Mouse (Mus musculus) MEL (cell line): Measurements from ENCODE around the gene 1110065P20Rik. TPM values are rescaled to one million over a fixed set of nuclear protein-coding genes. Genes with fewer than 3 reads are reported as not detected.

Source experiments
- DNase-seq: peaks from one replicate; pipeline ENCODE4 v3.0.0; 2011; ENCODE audit warnings: low read depth, low spot score
- H3K27ac ChIP-seq: 2 replicates; pipeline ENCODE4 v1.5.1; 2012; ENCODE audit warnings: low read depth, mild to moderate bottlenecking, control low read depth, low read length, moderate library complexity; ENCODE audit not compliant: control insufficient read depth
- H3K27me3 ChIP-seq, 2 experiments: fragments of 150-350 bp in 1 of 2; sonication (generic) in 1 of 2; 2 replicates each; pipeline ENCODE4 v1.6.1; 2012; ENCODE audit warnings: low read length in 2 of 2, mild to moderate bottlenecking in 2 of 2, improper control_type of control experiment in 1 of 2, moderate library complexity in 1 of 2; ENCODE audit not compliant: insufficient read depth in 2 of 2, control insufficient read depth in 1 of 2
- H3K36me3 ChIP-seq, 2 experiments: 2 replicates each; pipeline ENCODE4 v1.6.1; 2012 to 2014; ENCODE audit warnings: low read length in 2 of 2, improper control_type of control experiment in 1 of 2, inconsistent platforms in 1 of 2, mild to moderate bottlenecking in 1 of 2; ENCODE audit not compliant: insufficient read depth in 2 of 2, control insufficient read depth in 1 of 2
- H3K4me1 ChIP-seq, 2 experiments: fragments of 150-350 bp in 1 of 2; sonication (generic) in 1 of 2; 2 replicates each; pipeline ENCODE4 v1.6.1; 2012; ENCODE audit warnings: low read length in 2 of 2, improper control_type of control experiment in 1 of 2, mild to moderate bottlenecking in 1 of 2; ENCODE audit not compliant: insufficient read depth in 2 of 2, control insufficient read depth in 1 of 2
- H3K4me3 ChIP-seq, 2 experiments: fragments of 150-350 bp in 1 of 2; sonication (generic) in 1 of 2; 2 replicates each; pipeline ENCODE4 v1.5.1; 2012; ENCODE audit warnings: low read depth in 2 of 2, low read length in 2 of 2, mild to moderate bottlenecking in 2 of 2, moderate library complexity in 2 of 2, control low read depth in 1 of 2, improper control_type of control experiment in 1 of 2; ENCODE audit not compliant: control insufficient read depth in 1 of 2, insufficient read depth in 1 of 2
- H3K79me2 ChIP-seq: 2 replicates; pipeline ENCODE4 v1.6.1; 2012; ENCODE audit warnings: mild to moderate bottlenecking, low read length, moderate library complexity; ENCODE audit not compliant: control insufficient read depth, poor library complexity, insufficient read depth
- H3K9ac ChIP-seq: 2 replicates; pipeline ENCODE4 v1.6.1; 2012; ENCODE audit warnings: low read depth, mild to moderate bottlenecking, control low read depth, low read length, moderate library complexity; ENCODE audit not compliant: control insufficient read depth, poor library complexity, severe bottlenecking
- H3K9me3 ChIP-seq: fragments of 150-350 bp; sonication (generic); replicated peaks from 2 replicates; pipeline ENCODE4 v1.6.1; 2012; ENCODE audit warnings: mild to moderate bottlenecking, low read length, improper control_type of control experiment, moderate library complexity; ENCODE audit not compliant: insufficient read depth
- BHLHE40 ChIP-seq: IDR thresholded peaks from 2 replicates; pipeline ENCODE4 v1.6.1; 2012; ENCODE audit warnings: low read depth, mild to moderate bottlenecking, inconsistent platforms, low read length, improper control_type of control experiment, borderline replicate concordance
- CHD1 ChIP-seq: IDR thresholded peaks from 2 replicates; pipeline ENCODE4 v1.6.1; 2012; ENCODE audit warnings: low read depth, mild to moderate bottlenecking, inconsistent platforms, low read length, improper control_type of control experiment
- CTCF ChIP-seq, 3 experiments: IDR thresholded peaks in 2 of 3; conservative IDR thresholded peaks in 1 of 3; 2 replicates each; pipeline ENCODE4 v1.5.1; 2011 to 2012; ENCODE audit warnings: low read length in 3 of 3, low read depth in 2 of 3, mild to moderate bottlenecking in 2 of 3, improper control_type of control experiment in 1 of 3, inconsistent platforms in 1 of 3, mixed read lengths in 1 of 3, moderate library complexity in 1 of 3; ENCODE audit not compliant: control insufficient read depth in 1 of 3, insufficient read depth in 1 of 3, poor library complexity in 1 of 3, severe bottlenecking in 1 of 3
- ELF1 ChIP-seq: IDR thresholded peaks from 2 replicates; pipeline ENCODE4 v1.6.1; 2014; ENCODE audit warnings: low read depth, mild to moderate bottlenecking, inconsistent platforms, low read length, improper control_type of control experiment, moderate library complexity
- ETS1 ChIP-seq: IDR thresholded peaks from 2 replicates; pipeline ENCODE4 v1.6.1; 2012; ENCODE audit warnings: low read depth, mild to moderate bottlenecking, inconsistent platforms, low read length, improper control_type of control experiment, moderate library complexity
- JUND ChIP-seq: IDR thresholded peaks from 2 replicates; pipeline ENCODE4 v1.6.1; 2011; ENCODE audit warnings: low read depth, mild to moderate bottlenecking, improper control_type of control experiment, low read length
- KAT2A ChIP-seq: conservative IDR thresholded peaks from 2 replicates; pipeline ENCODE4 v1.6.1; 2012; ENCODE audit warnings: low read depth, low read length, improper control_type of control experiment, inconsistent platforms
- MAZ ChIP-seq: IDR thresholded peaks from 2 replicates; pipeline ENCODE4 v1.6.1; 2012; ENCODE audit warnings: low read depth, mild to moderate bottlenecking, inconsistent platforms, low read length, improper control_type of control experiment
- MEF2A ChIP-seq: IDR thresholded peaks from 2 replicates; pipeline ENCODE4 v1.6.1; 2014; ENCODE audit warnings: low read depth, mild to moderate bottlenecking, inconsistent platforms, low read length, improper control_type of control experiment; ENCODE audit not compliant: poor library complexity, insufficient replicate concordance, severe bottlenecking; ENCODE audit errors: extremely low read depth
- MXI1 ChIP-seq: IDR thresholded peaks from 2 replicates; pipeline ENCODE4 v1.6.1; 2011; ENCODE audit warnings: mild to moderate bottlenecking, low read depth, low read length, improper control_type of control experiment
- MYB ChIP-seq: IDR thresholded peaks from 2 replicates; pipeline ENCODE4 v1.6.1; 2011; ENCODE audit warnings: mild to moderate bottlenecking, low read depth, low read length, improper control_type of control experiment
- NELFE ChIP-seq: IDR thresholded peaks from 2 replicates; pipeline ENCODE4 v1.6.1; 2011; ENCODE audit warnings: low read depth, low read length, improper control_type of control experiment
- NRF1 ChIP-seq: IDR thresholded peaks from 2 replicates; pipeline ENCODE4 v1.6.1; 2014; ENCODE audit warnings: low read depth, mild to moderate bottlenecking, inconsistent platforms, low read length, improper control_type of control experiment, moderate library complexity; ENCODE audit not compliant: poor library complexity, insufficient read depth, severe bottlenecking
- POLR2AphosphoS2 ChIP-seq: IDR thresholded peaks from 2 replicates; pipeline ENCODE4 v1.6.1; 2011; ENCODE audit warnings: low read length, improper control_type of control experiment
- POLR2AphosphoS5 ChIP-seq: IDR thresholded peaks from 2 replicates; pipeline ENCODE4 v1.6.1; 2012; ENCODE audit warnings: low read depth, borderline replicate concordance, mild to moderate bottlenecking, inconsistent platforms, low read length, moderate library complexity, mixed read lengths
- RCOR1 ChIP-seq: IDR thresholded peaks from 2 replicates; pipeline ENCODE4 v1.6.1; 2012; ENCODE audit warnings: low read depth, mild to moderate bottlenecking, inconsistent platforms, low read length, improper control_type of control experiment
- SMC3 ChIP-seq: IDR thresholded peaks from 2 replicates; pipeline ENCODE4 v1.6.1; 2011; ENCODE audit warnings: low read depth, low read length, improper control_type of control experiment
- TBP ChIP-seq: IDR thresholded peaks from 2 replicates; pipeline ENCODE4 v1.8.0; 2011; ENCODE audit warnings: low read depth, low read length, improper control_type of control experiment
- USF2 ChIP-seq, 2 experiments: IDR thresholded peaks; 2 replicates each; pipeline ENCODE4 v1.6.1; 2011 to 2012; ENCODE audit warnings: improper control_type of control experiment in 2 of 2, low read length in 2 of 2, borderline replicate concordance in 1 of 2, inconsistent platforms in 1 of 2, low read depth in 1 of 2, mild to moderate bottlenecking in 1 of 2; ENCODE audit not compliant: insufficient read depth in 1 of 2
- ZC3H11A ChIP-seq: IDR thresholded peaks from 2 replicates; pipeline ENCODE4 v1.6.1; 2012; ENCODE audit warnings: low read depth, mild to moderate bottlenecking, inconsistent platforms, low read length, improper control_type of control experiment
- polyA plus RNA-seq, 2 experiments: library from polyadenylated mRNA; stranded (reverse) in 1 of 2; unstranded in 1 of 2; fragments of >175 nt in 1 of 2; fragments of >200 nt in 1 of 2; gene quantifications; 2 replicates each; pipeline versions ENCODE4 v1.2.1 to v1.2.4; 2012; ENCODE audit warnings: low replicate concordance in 2 of 2, low read depth in 1 of 2; ENCODE audit not compliant: insufficient read length in 2 of 2, insufficient read depth in 1 of 2, missing spikeins in 1 of 2
- total RNA-seq: library from RNA; depleted of rRNA; stranded (reverse); fragments of 300-350 nt; gene quantifications from 2 replicates; pipeline ENCODE4 v1.2.3, GENCODE M21; 2012

Gene 1110065P20Rik
- total and polyA plus RNA-seq, 3 experiments: 43.4 to 50.9 TPM; not detected in 1

DNA sequence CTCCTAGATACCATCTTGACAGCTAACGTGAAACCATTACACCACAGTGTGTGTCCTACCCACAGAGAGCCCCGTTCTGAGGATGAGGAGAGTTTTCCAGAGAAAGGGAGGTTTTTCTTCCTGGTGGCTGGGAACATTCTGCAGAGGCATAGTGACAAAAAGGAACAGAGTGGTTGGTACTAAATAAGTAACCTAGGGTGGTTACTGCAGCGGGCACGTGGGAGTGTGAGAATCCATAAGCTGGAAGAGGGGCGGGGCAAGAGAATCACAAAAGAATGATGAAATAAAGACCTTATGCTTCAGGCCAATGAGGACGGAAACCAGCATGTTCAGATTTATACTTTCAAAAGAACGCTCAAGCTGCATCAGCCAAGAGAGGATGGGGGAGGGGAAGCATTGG lies 37.7 kb upstream of the 1110065P20Rik start:
- H3K36me3 ChIP-seq: no peaks in the 10 kb centered on the region
- TF ChIP-seq POLR2AphosphoS2: no peak
- no peak for TF ChIP-seq MAZ
- TF ChIP-seq TBP: no peak
- no peak for TF ChIP-seq POLR2AphosphoS5
- no peak for TF ChIP-seq CHD1
- no peak for TF ChIP-seq NRF1
- no peak for TF ChIP-seq SMC3
- no peak for TF ChIP-seq ZC3H11A
- TF ChIP-seq JUND: no peak
- no peak for TF ChIP-seq CTCF (IDR thresholded peaks at IDR 0.05 in 2 of 3, conservative IDR thresholded peaks at IDR 0.05 in 1 of 3; ENCODE audit: control insufficient read depth in 1 of 3, insufficient read depth in 1 of 3, low read depth in 2 of 3, low read length in 3 of 3, poor library complexity in 1 of 3, severe bottlenecking in 1 of 3)
- no peak for TF ChIP-seq BHLHE40
- no peak for TF ChIP-seq MYB
- no peak for TF ChIP-seq NELFE
- TF ChIP-seq RCOR1: no peak
- TF ChIP-seq MXI1: no peak
- TF ChIP-seq ETS1: no peak
- TF ChIP-seq USF2 (IDR thresholded peaks at IDR 0.05; ENCODE audit: borderline replicate concordance in 1 of 2, insufficient read depth in 1 of 2, low read depth in 1 of 2, low read length in 2 of 2): no peak
- TF ChIP-seq ELF1: no peak
- no peak for TF ChIP-seq MEF2A
- no peak for DNase-seq
- H3K27me3 ChIP-seq: peaks cover 0 to 2% of the 10 kb centered on the region in 2 experiments; a peak in 1 of 4 replicates
- H3K4me3 ChIP-seq: no peak overlapping the region
- no peaks in the 10 kb centered on the region for H3K79me2 ChIP-seq
- H3K27ac ChIP-seq: no peak overlapping the region
- no peaks in the 10 kb centered on the region for H3K9me3 ChIP-seq
- no peaks in the 10 kb centered on the region for H3K4me1 ChIP-seq
- no peak overlapping the region for H3K9ac ChIP-seq

DNA sequence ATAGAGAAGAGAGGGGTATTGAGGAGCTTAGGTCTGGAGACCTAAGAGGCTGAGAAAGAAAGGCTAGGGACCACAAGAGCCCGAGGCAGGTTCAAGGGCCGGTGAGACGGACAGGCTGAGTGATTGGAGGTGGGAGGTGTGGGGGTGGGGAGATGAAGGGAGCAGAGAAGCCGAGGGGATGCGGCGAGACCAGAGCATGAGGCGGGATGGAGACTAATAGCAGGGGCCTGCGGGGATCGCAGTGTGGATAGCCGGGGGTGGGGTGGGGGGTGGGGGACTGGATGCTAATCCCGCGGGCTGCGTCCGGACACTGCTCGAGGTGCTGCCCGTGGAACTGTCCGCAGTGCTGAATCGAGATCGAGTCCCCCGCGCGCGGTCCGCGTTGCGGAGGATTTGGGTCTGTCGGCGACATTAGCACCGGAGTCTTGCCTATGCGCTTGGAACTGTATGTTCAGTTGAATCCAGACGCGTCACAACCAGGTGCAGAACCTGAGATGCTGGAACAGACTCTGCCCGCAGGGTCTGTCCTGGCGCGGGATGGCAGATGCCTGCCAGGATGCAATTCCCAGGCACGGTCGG lies 31.2 kb upstream of the 1110065P20Rik start:
- no peaks in the 10 kb centered on the region for H3K4me1 ChIP-seq
- no peaks in the 10 kb centered on the region for H3K79me2 ChIP-seq
- no peaks in the 10 kb centered on the region for H3K36me3 ChIP-seq
- TF ChIP-seq ETS1 (no peak), BHLHE40 (no peak), KAT2A (no peak)
- TF ChIP-seq, all 39 proteins: peak for 0
- Histone ChIP-seq H3K27me3 (no peaks in the 10 kb centered on the region), H3K9me3 (no peaks in the 10 kb centered on the region), H3K4me3 (no peak overlapping the region), H3K27ac (no peak overlapping the region), H3K9ac (no peak overlapping the region)
- no peak for DNase-seq
